Mouse (Mus musculus): ENCODE measurements around the gene Ddc. TPM values are rescaled to one million over a fixed set of nuclear protein-coding genes. Genes with fewer than 3 reads are reported as not detected.

The Ddc gene
- total and polyA plus RNA-seq, 2 experiments from 2014 or later = 140 to 248 TPM

GRCm38 (mm10) chr11:11879699-11880002, 18.3 kb downstream of the Ddc start:
- DNase-seq (ENCODE audit: low spot score) (no peak), ATAC-seq (ENCODE audit: insufficient read depth, low read depth) (no peak)
- H3K4me2 ChIP-seq (ENCODE audit: low read depth, low read length) = no peak overlapping the region
- H3K36me3 ChIP-seq (replicated peaks; ENCODE audit: control insufficient read depth, insufficient read depth, low read length) = no peaks in the 10 kb centered on the region
- H3K27ac ChIP-seq (ENCODE audit: low read depth) = peak overlapping the region; percentile 87
- 67% methylated on average over 4 of the region's 4 CpGs for WGBS
- peaks cover 34% of the 10 kb centered on the region for H3K4me1 ChIP-seq (ENCODE audit: control insufficient read depth, insufficient read depth)
- no peak for TF ChIP-seq EP300 (IDR thresholded peaks at IDR 0.05; ENCODE audit: low read depth)
- no peak for TF ChIP-seq CTCF (IDR thresholded peaks at IDR 0.05; ENCODE audit: low read depth)
- no peaks in the 10 kb centered on the region for H3K27me3 ChIP-seq (ENCODE audit: control insufficient read depth, insufficient read depth, low read length)
- no peak overlapping the region for H3K9ac ChIP-seq (replicated peaks; ENCODE audit: low read depth, low read length)
- H3K4me3 ChIP-seq (ENCODE audit: low read depth, low read length) = no peak overlapping the region
- H3K9me3 ChIP-seq (replicated peaks; ENCODE audit: control insufficient read depth, low read length) = no peaks in the 10 kb centered on the region

- Histone ChIP-seq H3K9ac (replicated peaks; ENCODE audit: low read depth, low read length) (peak overlapping the region; percentile 32; the same call in 1 of the 2 replicates), H3K4me1 (ENCODE audit: control insufficient read depth, insufficient read depth) (peaks cover 37% of the 10 kb centered on the region), H3K27me3 (ENCODE audit: control insufficient read depth, insufficient read depth, low read length) (no peaks in the 10 kb centered on the region), H3K9me3 (replicated peaks; ENCODE audit: control insufficient read depth, low read length) (no peaks in the 10 kb centered on the region), H3K27ac (ENCODE audit: low read depth) (peak overlapping the region; percentile 87), H3K36me3 (replicated peaks; ENCODE audit: control insufficient read depth, insufficient read depth, low read length) (no peaks in the 10 kb centered on the region), H3K4me2 (ENCODE audit: low read depth, low read length) (no peak overlapping the region), H3K4me3 (ENCODE audit: low read depth, low read length) (no peak overlapping the region)
- ATAC-seq (ENCODE audit: insufficient read depth, low read depth) (peak; percentile 6; the same call in 1 of the 2 replicates), DNase-seq (ENCODE audit: low spot score) (no peak)
- TF ChIP-seq EP300 (IDR thresholded peaks at IDR 0.05; ENCODE audit: low read depth) = no peak
- TF ChIP-seq CTCF (IDR thresholded peaks at IDR 0.05; ENCODE audit: low read depth) = no peak
- 51% methylated on average over 10 of the region's 10 CpGs for WGBS
These were observed 18.8 kb downstream of the Ddc start for GRCm38 (mm10) chr11:11878981-11879698.

GRCm38 (mm10) chr11:11878278-11878980, 19.5 kb downstream of the Ddc start:
- no peaks in the 10 kb centered on the region for H3K36me3 ChIP-seq (replicated peaks; ENCODE audit: control insufficient read depth, insufficient read depth, low read length)
- 18% methylated on average over 10 of the region's 11 CpGs for WGBS
- H3K27me3 ChIP-seq (ENCODE audit: control insufficient read depth, insufficient read depth, low read length) = no peaks in the 10 kb centered on the region
- H3K27ac ChIP-seq (ENCODE audit: low read depth) = peak overlapping the region; percentile 87
- H3K4me2 ChIP-seq (ENCODE audit: low read depth, low read length) = no peak overlapping the region
- H3K9me3 ChIP-seq (replicated peaks; ENCODE audit: control insufficient read depth, low read length) = no peaks in the 10 kb centered on the region
- DNase-seq (ENCODE audit: low spot score) (peak; percentile 72), ATAC-seq (ENCODE audit: insufficient read depth, low read depth) (peak; percentile 34; the same call in 1 of the 2 replicates)
- TF ChIP-seq CTCF (IDR thresholded peaks at IDR 0.05; ENCODE audit: low read depth) (no peak), EP300 (IDR thresholded peaks at IDR 0.05; ENCODE audit: low read depth) (no peak)
- no peak overlapping the region for H3K4me3 ChIP-seq (ENCODE audit: low read depth, low read length)
- peaks cover 44% of the 10 kb centered on the region for H3K4me1 ChIP-seq (ENCODE audit: control insufficient read depth, insufficient read depth)
- peak overlapping the region; percentile 32; the same call in 1 of the 2 replicates for H3K9ac ChIP-seq (replicated peaks; ENCODE audit: low read depth, low read length)

- H3K36me3 ChIP-seq (replicated peaks; ENCODE audit: control insufficient read depth, insufficient read depth, low read length) = no peaks in the 10 kb centered on the region
- DNase-seq (ENCODE audit: low spot score) (no peak), ATAC-seq (ENCODE audit: insufficient read depth, low read depth) (no peak)
- H3K9ac ChIP-seq (replicated peaks; ENCODE audit: low read depth, low read length) = no peak overlapping the region
- H3K4me2 ChIP-seq (ENCODE audit: low read depth, low read length) = no peak overlapping the region
- no peaks in the 10 kb centered on the region for H3K9me3 ChIP-seq (replicated peaks; ENCODE audit: control insufficient read depth, low read length)
- 41% methylated on average over 4 of the region's 4 CpGs for WGBS
- no peaks in the 10 kb centered on the region for H3K27me3 ChIP-seq (ENCODE audit: control insufficient read depth, insufficient read depth, low read length)
- H3K4me3 ChIP-seq (ENCODE audit: low read depth, low read length) = no peak overlapping the region
- H3K27ac ChIP-seq (ENCODE audit: low read depth) = peak overlapping the region; percentile 87
- TF ChIP-seq CTCF (IDR thresholded peaks at IDR 0.05; ENCODE audit: low read depth) (no peak), EP300 (IDR thresholded peaks at IDR 0.05; ENCODE audit: low read depth) (no peak)
- H3K4me1 ChIP-seq (ENCODE audit: control insufficient read depth, insufficient read depth) = peaks cover 49% of the 10 kb centered on the region
These were observed 20.1 kb downstream of the Ddc start for GRCm38 (mm10) chr11:11877891-11878277.

- no peaks in the 10 kb centered on the region for H3K9me3 ChIP-seq (replicated peaks; ENCODE audit: control insufficient read depth, low read length)
- H3K4me1 ChIP-seq (ENCODE audit: control insufficient read depth, insufficient read depth) = peaks cover 64% of the 10 kb centered on the region
- H3K36me3 ChIP-seq (replicated peaks; ENCODE audit: control insufficient read depth, insufficient read depth, low read length) = no peaks in the 10 kb centered on the region
- ATAC-seq (ENCODE audit: insufficient read depth, low read depth) (no peak), DNase-seq (ENCODE audit: low spot score) (no peak)
- no peak overlapping the region for H3K9ac ChIP-seq (replicated peaks; ENCODE audit: low read depth, low read length)
- 77% methylated on average over 3 of the region's 3 CpGs for WGBS
- no peak overlapping the region for H3K4me2 ChIP-seq (ENCODE audit: low read depth, low read length)
- TF ChIP-seq CTCF (IDR thresholded peaks at IDR 0.05; ENCODE audit: low read depth) (no peak), EP300 (IDR thresholded peaks at IDR 0.05; ENCODE audit: low read depth) (no peak)
- peak overlapping the region; percentile 86; the same call in 1 of the 2 replicates for H3K27ac ChIP-seq (ENCODE audit: low read depth)
- no peaks in the 10 kb centered on the region for H3K27me3 ChIP-seq (ENCODE audit: control insufficient read depth, insufficient read depth, low read length)
- H3K4me3 ChIP-seq (ENCODE audit: low read depth, low read length) = no peak overlapping the region
These were observed 21.6 kb downstream of the Ddc start for GRCm38 (mm10) chr11:11876366-11876765.
